Mouse (Mus musculus): ENCODE data around the gene Ptch1. TPM values are rescaled to one million over a fixed set of nuclear protein-coding genes. Genes with fewer than 3 reads are reported as not detected.

Ptch1 gene
- polyA plus RNA-seq, 1 experiment from 2014 or later = 24.0 TPM

- H3K4me2 ChIP-seq = peak overlapping the region; percentile 94
- peak overlapping the region; percentile 99 for H3K9ac ChIP-seq
- 1% methylated on average over 7 of the region's 7 CpGs for WGBS
- no peaks in the 10 kb centered on the region for H3K36me3 ChIP-seq (replicated peaks)
- H3K27me3 ChIP-seq = peaks cover 22% of the 10 kb centered on the region
- H3K9me3 ChIP-seq = no peaks in the 10 kb centered on the region
- H3K4me3 ChIP-seq (replicated peaks) = peak overlapping the region; percentile 81
- no peak for ATAC-seq (ENCODE audit: low FRiP score)
- H3K4me1 ChIP-seq = peaks cover 55% of the 10 kb centered on the region
- H3K27ac ChIP-seq = peak overlapping the region; percentile 100; the same call in 1 of the 2 replicates
Observed at GRCm38 (mm10) chr13:63562141-63562971, 11.0 kb downstream of the Ptch1 start.

- WGBS = 47% methylated on average over 8 of the region's 8 CpGs
- H3K9me3 ChIP-seq = no peaks in the 10 kb centered on the region
- H3K36me3 ChIP-seq (replicated peaks) = no peaks in the 10 kb centered on the region
- peak overlapping the region; percentile 32 for H3K4me2 ChIP-seq
- H3K27ac ChIP-seq = 0 out of 2 replicates have a peak overlapping the region, but pooled peaks have one; percentile 6
- peaks cover 22% of the 10 kb centered on the region for H3K27me3 ChIP-seq
- no peak for ATAC-seq (ENCODE audit: low FRiP score)
- H3K9ac ChIP-seq = peak overlapping the region; percentile 33
- peaks cover 86% of the 10 kb centered on the region for H3K4me1 ChIP-seq
- 0 out of 2 replicates have a peak overlapping the region, but pooled peaks have one; percentile 8 for H3K4me3 ChIP-seq (replicated peaks)
Observed at GRCm38 (mm10) chr13:63558297-63558890, 15.0 kb downstream of the Ptch1 start.

GRCm38 (mm10) chr13:63556431-63556830 is 17.0 kb downstream of the Ptch1 start:
- 32% methylated on average over 1 of the region's 1 CpGs for WGBS
- ATAC-seq (ENCODE audit: low FRiP score) = no peak
- H3K4me3 ChIP-seq (replicated peaks) = no peak overlapping the region
- H3K9me3 ChIP-seq = no peaks in the 10 kb centered on the region
- H3K4me1 ChIP-seq = peaks cover 92% of the 10 kb centered on the region
- H3K36me3 ChIP-seq (replicated peaks) = no peaks in the 10 kb centered on the region
- H3K27me3 ChIP-seq = peaks cover 18% of the 10 kb centered on the region
- peak overlapping the region; percentile 89 for H3K27ac ChIP-seq
- H3K9ac ChIP-seq = no peak overlapping the region
- peak overlapping the region; percentile 44 for H3K4me2 ChIP-seq

GRCm38 (mm10) chr13:63555885-63556284 is 17.5 kb downstream of the Ptch1 start:
- ATAC-seq (ENCODE audit: low FRiP score) = no peak
- Histone ChIP-seq H3K4me2 (peak overlapping the region; percentile 44), H3K27me3 (peaks cover 19% of the 10 kb centered on the region; the same call in 1 of the 2 replicates), H3K4me1 (peaks cover 93% of the 10 kb centered on the region), H3K27ac (peak overlapping the region; percentile 89), H3K4me3 (replicated peaks) (no peak overlapping the region), H3K9me3 (no peaks in the 10 kb centered on the region), H3K36me3 (replicated peaks) (peaks cover 1% of the 10 kb centered on the region; the same call in 1 of the 2 replicates), H3K9ac (no peak overlapping the region)
- 31% methylated on average over 5 of the region's 5 CpGs for WGBS

GRCm38 (mm10) chr13:63554569-63554968 is 18.8 kb downstream of the Ptch1 start:
- peak overlapping the region; percentile 89 for H3K27ac ChIP-seq
- H3K4me1 ChIP-seq = peaks cover 99% of the 10 kb centered on the region
- no peaks in the 10 kb centered on the region for H3K9me3 ChIP-seq
- H3K4me2 ChIP-seq = peak overlapping the region; percentile 44
- no peak overlapping the region for H3K9ac ChIP-seq
- peak overlapping the region; percentile 8; the same call in 1 of the 2 replicates for H3K4me3 ChIP-seq (replicated peaks)
- 7% methylated on average over 11 of the region's 11 CpGs for WGBS
- peaks cover 5% of the 10 kb centered on the region; the same call in 1 of the 2 replicates for H3K36me3 ChIP-seq (replicated peaks)
- peaks cover 23% of the 10 kb centered on the region; the same call in 1 of the 2 replicates for H3K27me3 ChIP-seq
- peak; percentile 89 for ATAC-seq (ENCODE audit: low FRiP score)

- 0 out of 2 replicates have a peak overlapping the region, but pooled peaks have one; percentile 2 for H3K4me3 ChIP-seq (replicated peaks)
- no peak for ATAC-seq (ENCODE audit: low FRiP score)
- peaks cover 99% of the 10 kb centered on the region for H3K4me1 ChIP-seq
Observed at GRCm38 (mm10) chr13:63553436-63553835, 20.0 kb downstream of the Ptch1 start.

GRCm38 (mm10) chr13:63552291-63552932 is 21.0 kb downstream of the Ptch1 start:
- Histone ChIP-seq H3K4me3 (replicated peaks) (no peak overlapping the region), H3K4me2 (peak overlapping the region; percentile 32), H3K9me3 (no peaks in the 10 kb centered on the region), H3K9ac (peak overlapping the region; percentile 1; the same call in 1 of the 2 replicates), H3K36me3 (replicated peaks) (peaks cover 8% of the 10 kb centered on the region; the same call in 1 of the 2 replicates), H3K27ac (peak overlapping the region; percentile 76), H3K27me3 (peaks cover 28% of the 10 kb centered on the region), H3K4me1 (peaks cover 95% of the 10 kb centered on the region)
- WGBS = 29% methylated on average over 10 of the region's 10 CpGs
- peak; percentile 52; the same call in 1 of the 2 replicates for ATAC-seq (ENCODE audit: low FRiP score)

More at GRCm38 (mm10) chr13:63553436-63553835, 20.0 kb downstream of the Ptch1 start:
- Histone ChIP-seq H3K9ac (no peak overlapping the region), H3K36me3 (replicated peaks) (peaks cover 5% of the 10 kb centered on the region; the same call in 1 of the 2 replicates), H3K27me3 (peaks cover 23% of the 10 kb centered on the region), H3K27ac (peak overlapping the region; percentile 68; the same call in 1 of the 2 replicates), H3K9me3 (no peaks in the 10 kb centered on the region), H3K4me2 (peak overlapping the region; percentile 34)
- WGBS = 19% methylated on average over 5 of the region's 5 CpGs

- peak overlapping the region; percentile 1; the same call in 1 of the 2 replicates for H3K9ac ChIP-seq
- no peak for ATAC-seq (ENCODE audit: low FRiP score)
- H3K36me3 ChIP-seq (replicated peaks) = peaks cover 8% of the 10 kb centered on the region
- H3K9me3 ChIP-seq = no peaks in the 10 kb centered on the region
- WGBS = 31% methylated on average over 10 of the region's 10 CpGs
- peaks cover 28% of the 10 kb centered on the region for H3K27me3 ChIP-seq
- peaks cover 89% of the 10 kb centered on the region for H3K4me1 ChIP-seq
- H3K4me2 ChIP-seq = peak overlapping the region; percentile 32
- H3K4me3 ChIP-seq (replicated peaks) = no peak overlapping the region
- peak overlapping the region; percentile 76 for H3K27ac ChIP-seq
Observed at GRCm38 (mm10) chr13:63551552-63552290, 21.7 kb downstream of the Ptch1 start.

GRCm38 (mm10) chr13:63550367-63550766 is 23.0 kb downstream of the Ptch1 start:
- Histone ChIP-seq H3K27me3 (peaks cover 28% of the 10 kb centered on the region), H3K9ac (no peak overlapping the region), H3K27ac (no peak overlapping the region), H3K4me1 (peaks cover 85% of the 10 kb centered on the region), H3K36me3 (replicated peaks) (peaks cover 8% of the 10 kb centered on the region), H3K4me3 (replicated peaks) (no peak overlapping the region), H3K9me3 (no peaks in the 10 kb centered on the region), H3K4me2 (no peak overlapping the region)
- 80% methylated on average over 5 of the region's 5 CpGs for WGBS
- no peak for ATAC-seq (ENCODE audit: low FRiP score)

GRCm38 (mm10) chr13:63549210-63549609 is 24.2 kb downstream of the Ptch1 start:
- Histone ChIP-seq H3K4me2 (no peak overlapping the region), H3K36me3 (replicated peaks) (peaks cover 8% of the 10 kb centered on the region), H3K4me3 (replicated peaks) (no peak overlapping the region), H3K9ac (no peak overlapping the region), H3K4me1 (peaks cover 85% of the 10 kb centered on the region), H3K27ac (no peak overlapping the region), H3K9me3 (no peaks in the 10 kb centered on the region), H3K27me3 (peaks cover 28% of the 10 kb centered on the region)
- 39% methylated on average over 5 of the region's 5 CpGs for WGBS
- ATAC-seq (ENCODE audit: low FRiP score) = no peak

- H3K9me3 ChIP-seq = no peaks in the 10 kb centered on the region
- peaks cover 28% of the 10 kb centered on the region for H3K27me3 ChIP-seq
- no peak overlapping the region for H3K9ac ChIP-seq
- peaks cover 8% of the 10 kb centered on the region for H3K36me3 ChIP-seq (replicated peaks)
- no peak overlapping the region for H3K4me3 ChIP-seq (replicated peaks)
- H3K4me1 ChIP-seq = peaks cover 85% of the 10 kb centered on the region
- no peak for ATAC-seq (ENCODE audit: low FRiP score)
- H3K4me2 ChIP-seq = no peak overlapping the region
- 90% methylated on average over 4 of the region's 4 CpGs for WGBS
- no peak overlapping the region for H3K27ac ChIP-seq
Observed at GRCm38 (mm10) chr13:63548571-63548970, 24.8 kb downstream of the Ptch1 start.
